Mouse (Mus musculus) bone marrow macrophage, adult 2 months (primary cell): Measurements from ENCODE around the gene Pga5. TPM values are rescaled to one million over a fixed set of nuclear protein-coding genes. Genes with fewer than 3 reads are reported as not detected.

ENCODE experiments used
- H3K27ac ChIP-seq: 2 replicates; pipeline ENCODE4 v1.5.1; 2012; ENCODE audit warnings: low read depth, low read length; ENCODE audit not compliant: insufficient read depth
- H3K4me1 ChIP-seq: 2 replicates; pipeline ENCODE4 v1.6.1; 2012; ENCODE audit warnings: low read length; ENCODE audit not compliant: control insufficient read depth, insufficient read depth
- H3K4me3 ChIP-seq: 2 replicates; pipeline ENCODE4 v1.5.1; 2012; ENCODE audit warnings: mild to moderate bottlenecking, low read length, moderate library complexity; ENCODE audit not compliant: insufficient read depth
- CTCF ChIP-seq: IDR thresholded peaks from 2 replicates; pipeline ENCODE4 v1.5.1; 2012; ENCODE audit warnings: low read depth, mild to moderate bottlenecking, low read length, moderate library complexity
- POLR2A ChIP-seq: IDR thresholded peaks from 2 replicates; pipeline ENCODE4 v1.6.1; 2012; ENCODE audit warnings: mild to moderate bottlenecking, low read depth, low read length, borderline replicate concordance
- polyA plus RNA-seq: library from polyadenylated mRNA; stranded (reverse); fragments of >200 nt; gene quantifications from 2 replicates; pipeline ENCODE4 v1.2.4, GENCODE M21; 2012; ENCODE audit not compliant: missing spikeins, insufficient read depth, insufficient read length

Pga5 gene
- polyA plus RNA-seq, 1 experiment: not detected

- Histone ChIP-seq H3K4me1 (peaks cover 19% of the 10 kb centered on the region), H3K4me3 (no peak overlapping the region), H3K27ac (no peak overlapping the region)
- TF ChIP-seq CTCF (peak; percentile 50), POLR2A (no peak)
Measured at GRCm38 (mm10) chr19:10714682-10715475, 37.0 kb upstream of the Pga5 start.

- no peak for TF ChIP-seq CTCF
- no peak for TF ChIP-seq POLR2A
- H3K4me3 ChIP-seq: no peak overlapping the region
- no peak overlapping the region for H3K27ac ChIP-seq
- peaks cover 24% of the 10 kb centered on the region for H3K4me1 ChIP-seq
Measured at GRCm38 (mm10) chr19:10714168-10714567, 36.3 kb upstream of the Pga5 start.

GRCm38 (mm10) chr19:10713551-10713950 lies 35.7 kb upstream of the Pga5 start:
- Histone ChIP-seq H3K4me1 (peaks cover 26% of the 10 kb centered on the region), H3K27ac (no peak overlapping the region), H3K4me3 (no peak overlapping the region)
- no peak for TF ChIP-seq CTCF
- no peak for TF ChIP-seq POLR2A

- Histone ChIP-seq H3K4me1 (peaks cover 24% of the 10 kb centered on the region), H3K4me3 (no peak overlapping the region), H3K27ac (no peak overlapping the region)
- TF ChIP-seq POLR2A: no peak
Measured at GRCm38 (mm10) chr19:10712646-10713045, 34.8 kb upstream of the Pga5 start.

GRCm38 (mm10) chr19:10712194-10712593 lies 34.3 kb upstream of the Pga5 start:
- TF ChIP-seq POLR2A: no peak
- no peak for TF ChIP-seq CTCF
- Histone ChIP-seq H3K27ac (no peak overlapping the region), H3K4me3 (no peak overlapping the region), H3K4me1 (peaks cover 24% of the 10 kb centered on the region)

- TF ChIP-seq POLR2A (no peak), CTCF (no peak)
- Histone ChIP-seq H3K4me1 (peaks cover 21% of the 10 kb centered on the region), H3K4me3 (no peak overlapping the region), H3K27ac (no peak overlapping the region)
Measured at GRCm38 (mm10) chr19:10710751-10711150, 32.9 kb upstream of the Pga5 start.

- TF ChIP-seq POLR2A (no peak), CTCF (no peak; the same call in 1 of the 2 replicates)
- Histone ChIP-seq H3K4me1 (peaks cover 14% of the 10 kb centered on the region), H3K4me3 (no peak overlapping the region), H3K27ac (no peak overlapping the region)
Measured at GRCm38 (mm10) chr19:10710088-10710511, 32.2 kb upstream of the Pga5 start.

GRCm38 (mm10) chr19:10709360-10710087 lies 31.7 kb upstream of the Pga5 start:
- Histone ChIP-seq H3K27ac (0 out of 2 replicates have a peak overlapping the region, but pooled peaks have one; percentile 4), H3K4me3 (no peak overlapping the region), H3K4me1 (peaks cover 11% of the 10 kb centered on the region)
- TF ChIP-seq POLR2A: no peak
- TF ChIP-seq CTCF: peak; percentile 68; the same call in 1 of the 2 replicates

GRCm38 (mm10) chr19:10708900-10709299 lies 31.0 kb upstream of the Pga5 start:
- no peak overlapping the region for H3K4me3 ChIP-seq
- H3K4me1 ChIP-seq: peaks cover 13% of the 10 kb centered on the region
- TF ChIP-seq POLR2A (no peak), CTCF (no peak)
- H3K27ac ChIP-seq: no peak overlapping the region

GRCm38 (mm10) chr19:10707881-10708280 lies 30.0 kb upstream of the Pga5 start:
- TF ChIP-seq POLR2A: no peak
- no peak for TF ChIP-seq CTCF
- Histone ChIP-seq H3K4me3 (no peak overlapping the region), H3K27ac (no peak overlapping the region), H3K4me1 (peaks cover 23% of the 10 kb centered on the region)
